Mouse (Mus musculus) embryonic facial prominence, embryonic 14.5 days (tissue): Measurements from ENCODE around the gene Lamc1. TPM values are rescaled to one million over a fixed set of nuclear protein-coding genes. Genes with fewer than 3 reads are reported as not detected.

ENCODE experiments used
- ATAC-seq: fragments of 200-750 bp; cut with Nextera tagmentation; 2 replicates; pipeline ENCODE4 v1.8.0; 2017; ENCODE audit warnings: low read depth, moderate number of reproducible peaks, moderate TSS enrichment
- DNase-seq: peaks from one replicate; pipeline ENCODE4 v3.0.0-alpha.2; 2015; ENCODE audit warnings: low spot score
- H3K27ac ChIP-seq: fragments of 300-500 bp; sonication (generic); replicated peaks from 2 replicates; pipeline ENCODE4 v1.5.1; 2014; ENCODE audit warnings: low read depth, mild to moderate bottlenecking, low read length, moderate library complexity
- H3K27me3 ChIP-seq: fragments of 300-500 bp; sonication (generic); replicated peaks from 2 replicates; pipeline ENCODE4 v1.6.1; 2014; ENCODE audit warnings: low read length; ENCODE audit not compliant: control insufficient read depth, insufficient read depth
- H3K36me3 ChIP-seq: fragments of 300-500 bp; sonication (generic); 2 replicates; pipeline ENCODE4 v1.6.1; 2014; ENCODE audit warnings: low read length, mixed read lengths; ENCODE audit not compliant: control insufficient read depth, insufficient read depth
- H3K4me1 ChIP-seq: fragments of 300-500 bp; sonication (generic); 2 replicates; pipeline ENCODE4 v1.6.1; 2014; ENCODE audit warnings: antibody characterized with exemption, low read length; ENCODE audit not compliant: control insufficient read depth, insufficient read depth
- H3K4me2 ChIP-seq: fragments of 300-500 bp; sonication (generic); 2 replicates; pipeline ENCODE4 v1.6.1; 2014; ENCODE audit warnings: low read depth, mild to moderate bottlenecking, low read length, moderate library complexity, mixed read lengths
- H3K4me3 ChIP-seq: fragments of 300-500 bp; sonication (generic); 2 replicates; pipeline ENCODE4 v1.5.1; 2014; ENCODE audit warnings: low read depth, mild to moderate bottlenecking, low read length
- H3K9ac ChIP-seq: fragments of 300-500 bp; sonication (generic); 2 replicates; pipeline ENCODE4 v1.6.1; 2014; ENCODE audit warnings: low read depth, mild to moderate bottlenecking, low read length, moderate library complexity, mixed read lengths
- H3K9me3 ChIP-seq: fragments of 300-500 bp; sonication (generic); 2 replicates; pipeline ENCODE4 v1.6.1; 2016; ENCODE audit warnings: low read length; ENCODE audit not compliant: control insufficient read depth
- WGBS: fragments of 180-500 bp; shearing (Covaris S2); extraction: QIAGEN DNeasy Blood & Tissue Kit; methylation state at CpG from one replicate; pipeline ENCODE4 v1.1.7; 2014; 5-methylcytosine and 5-hydroxymethylcytosine counted together
- polyA plus RNA-seq: library from polyadenylated mRNA; unstranded; fragments of >200 nt; fragmentation: Nextera tagmentation; extraction: Ambion mirVana; gene quantifications from 2 replicates; pipeline ENCODE4 v1.2.1, GENCODE M21; 2014

Lamc1 gene
- polyA plus RNA-seq, 1 experiment from 2014 or later = 98.5 TPM

DNA sequence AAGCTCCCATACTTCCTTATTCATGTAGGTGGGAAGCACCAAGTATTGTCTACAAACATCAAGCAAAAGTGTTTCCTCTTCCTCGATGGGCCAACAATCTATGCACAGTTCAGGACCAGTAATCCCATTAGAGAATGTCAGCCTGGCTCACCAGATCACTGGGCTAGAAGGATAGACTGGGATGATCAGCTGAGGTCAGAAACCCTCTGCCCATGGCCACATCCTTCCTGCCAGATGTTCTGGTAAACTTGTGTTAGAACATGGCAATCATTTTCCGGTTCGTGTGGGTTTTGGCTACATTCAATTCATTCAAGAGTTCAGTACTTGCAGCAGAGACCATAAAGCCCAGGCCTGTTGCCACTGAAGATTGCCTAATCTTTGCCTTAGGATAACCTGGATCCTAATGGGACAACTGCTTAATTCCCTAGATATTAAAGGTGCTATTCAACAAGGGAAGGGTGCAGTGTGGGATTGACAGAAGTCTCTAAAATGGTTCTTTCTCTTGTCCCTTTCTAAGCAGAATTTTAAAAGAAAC is 135.2 kb downstream of the Lamc1 start:
- H3K36me3 ChIP-seq = no peaks in the 10 kb centered on the region
- H3K9me3 ChIP-seq = no peaks in the 10 kb centered on the region
- DNase-seq (no peak), ATAC-seq (no peak)
- no peaks in the 10 kb centered on the region for H3K27me3 ChIP-seq
- H3K27ac ChIP-seq = no peak overlapping the region
- no peak overlapping the region for H3K4me2 ChIP-seq
- 71% methylated on average over 3 of the region's 3 CpGs for WGBS
- peaks cover 7% of the 10 kb centered on the region; the same call in 1 of the 2 replicates for H3K4me1 ChIP-seq
- no peak overlapping the region for H3K9ac ChIP-seq
- no peak overlapping the region for H3K4me3 ChIP-seq

DNA sequence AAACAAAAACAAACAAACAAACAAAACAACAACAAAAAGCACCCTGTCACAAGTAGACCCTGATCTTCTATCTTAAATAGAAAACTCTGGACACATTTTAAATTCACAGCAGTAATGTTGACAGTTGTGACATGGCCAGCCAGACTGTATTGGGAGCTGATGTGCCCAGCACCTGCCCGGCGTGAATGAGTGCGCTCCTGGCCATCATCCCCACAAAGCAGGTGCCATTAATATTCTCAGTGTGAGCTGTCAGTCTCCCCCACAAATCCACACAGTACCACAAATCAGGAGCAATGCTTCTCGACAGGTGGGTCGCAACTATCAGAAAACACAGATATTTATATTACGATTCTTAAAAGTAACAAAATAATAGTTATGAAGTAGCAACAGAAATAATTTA is 139.6 kb downstream of the Lamc1 start:
- Histone ChIP-seq H3K4me2 (no peak overlapping the region), H3K9me3 (no peaks in the 10 kb centered on the region), H3K27me3 (no peaks in the 10 kb centered on the region), H3K9ac (no peak overlapping the region), H3K27ac (no peak overlapping the region), H3K36me3 (no peaks in the 10 kb centered on the region), H3K4me3 (no peak overlapping the region), H3K4me1 (peaks cover 15% of the 10 kb centered on the region; the same call in 1 of the 2 replicates)
- no peak for ATAC-seq
- 85% methylated on average over 6 of the region's 6 CpGs for WGBS
- no peak for DNase-seq

DNA sequence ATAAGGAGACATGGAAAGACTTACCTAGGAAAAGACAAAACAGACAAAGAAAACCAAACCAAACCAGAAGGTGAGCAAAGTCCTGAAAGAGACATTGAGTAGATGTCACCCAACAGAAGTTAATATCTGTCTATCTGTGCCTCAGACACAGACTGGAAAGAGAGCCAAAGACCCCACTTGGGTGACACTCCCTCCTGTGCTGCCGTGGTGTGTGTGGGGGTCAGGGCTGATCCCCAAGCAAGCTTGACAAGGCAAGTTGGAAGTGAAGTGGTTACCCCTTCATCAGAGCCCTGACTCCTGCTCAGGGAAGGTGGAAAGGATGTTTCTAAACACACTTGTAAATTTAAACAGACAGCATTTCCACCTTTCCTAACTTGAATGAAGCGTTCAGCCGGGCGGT is 140.2 kb downstream of the Lamc1 start:
- Histone ChIP-seq H3K36me3 (no peaks in the 10 kb centered on the region), H3K9ac (no peak overlapping the region), H3K27me3 (0 out of 2 replicates have a peak, but pooled peaks cover under 1% of the 10 kb centered on the region), H3K4me2 (0 out of 2 replicates have a peak overlapping the region, but pooled peaks have one; percentile 20), H3K4me3 (no peak overlapping the region), H3K9me3 (no peaks in the 10 kb centered on the region), H3K4me1 (peaks cover 15% of the 10 kb centered on the region; the same call in 1 of the 2 replicates), H3K27ac (peak overlapping the region; percentile 63)
- ATAC-seq (no peak), DNase-seq (no peak)
- WGBS = 75% methylated on average over 4 of the region's 4 CpGs

DNA sequence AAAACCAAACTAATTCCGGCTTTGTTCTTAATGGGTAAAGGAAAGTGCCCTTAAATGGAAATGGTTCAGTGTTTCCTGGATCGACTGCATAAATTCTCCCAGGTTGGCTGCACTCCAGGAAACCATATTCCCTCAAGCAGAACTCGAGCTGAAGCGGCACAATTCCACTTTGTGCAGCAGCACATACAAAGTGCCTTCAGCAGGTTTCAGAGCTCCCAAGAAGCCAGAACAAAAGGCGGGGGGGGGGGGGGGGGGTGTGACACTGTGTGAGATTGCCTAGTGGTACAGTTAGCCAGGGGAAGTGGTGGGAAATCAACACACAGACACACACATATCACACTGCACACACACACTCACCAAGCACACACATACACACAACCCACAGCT is 140.7 kb downstream of the Lamc1 start:
- Histone ChIP-seq H3K27me3 (peaks cover 5% of the 10 kb centered on the region), H3K27ac (peak overlapping the region; percentile 63), H3K9me3 (no peaks in the 10 kb centered on the region), H3K4me2 (peak overlapping the region; percentile 20), H3K9ac (no peak overlapping the region), H3K4me1 (peaks cover 15% of the 10 kb centered on the region; the same call in 1 of the 2 replicates), H3K36me3 (no peaks in the 10 kb centered on the region), H3K4me3 (no peak overlapping the region)
- WGBS = 3% methylated on average over 4 of the region's 5 CpGs
- ATAC-seq (peak; percentile 67), DNase-seq (peak; percentile 94)

DNA sequence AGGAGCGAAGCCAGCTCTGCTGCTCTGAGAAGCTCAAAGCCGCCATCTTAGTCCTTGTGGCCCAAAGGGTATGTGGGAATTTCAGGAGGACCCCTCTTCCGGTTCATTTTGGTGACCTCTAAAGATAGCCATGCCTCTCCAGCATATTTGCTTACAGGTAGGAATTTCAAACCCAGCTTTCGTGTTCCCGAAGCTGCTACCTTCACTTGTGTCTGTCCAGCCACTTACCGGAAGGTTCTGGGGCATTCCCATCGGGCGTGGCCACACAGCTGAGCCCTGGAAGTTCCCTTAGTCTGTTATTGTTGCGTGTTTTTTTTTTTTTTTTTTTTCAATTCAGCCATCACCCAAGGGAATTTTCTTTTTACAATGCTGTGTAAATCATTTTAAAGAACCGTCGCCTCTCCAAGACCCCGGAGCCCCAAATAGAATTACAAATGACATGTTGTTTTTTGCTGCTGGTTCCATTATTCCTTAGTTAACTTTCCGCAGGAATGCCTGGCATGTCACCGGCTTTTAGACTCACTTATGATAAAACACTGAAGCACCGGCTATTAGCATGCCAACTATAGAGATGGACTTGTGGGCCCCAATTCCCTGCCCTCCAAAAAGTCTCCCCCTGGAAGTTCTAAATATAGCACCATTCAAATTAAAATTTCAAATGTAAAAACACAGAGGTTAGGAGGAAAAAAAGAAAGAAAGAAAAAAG is 141.2 kb downstream of the Lamc1 start:
- DNase-seq (no peak), ATAC-seq (0 out of 2 replicates have a peak, but pooled peaks have one; percentile 19)
- Histone ChIP-seq H3K9me3 (no peaks in the 10 kb centered on the region), H3K27me3 (peaks cover 10% of the 10 kb centered on the region), H3K36me3 (no peaks in the 10 kb centered on the region), H3K27ac (peak overlapping the region; percentile 61), H3K4me2 (peak overlapping the region; percentile 20), H3K4me1 (peaks cover 15% of the 10 kb centered on the region; the same call in 1 of the 2 replicates), H3K9ac (no peak overlapping the region), H3K4me3 (no peak overlapping the region)
- WGBS = 53% methylated on average over 15 of the region's 15 CpGs

DNA sequence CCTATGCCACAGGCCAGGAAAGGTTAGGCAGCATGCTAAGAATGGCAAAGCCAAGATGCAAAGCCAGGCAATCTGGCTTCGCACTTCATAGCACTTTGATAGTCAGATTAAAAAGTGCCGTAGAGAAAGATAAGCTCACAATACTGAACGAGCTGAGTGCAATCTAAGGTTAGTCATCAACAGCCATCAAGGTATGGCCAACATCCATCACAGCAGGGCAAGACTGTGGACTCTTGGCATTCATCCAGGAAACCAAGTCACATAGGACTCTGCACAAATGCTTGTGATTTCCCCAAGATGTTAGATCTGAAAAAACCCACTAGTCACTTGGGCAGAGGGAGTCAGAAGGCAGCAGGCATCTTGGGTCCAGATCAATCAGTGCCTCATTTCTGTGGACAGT is 144.5 kb downstream of the Lamc1 start:
- no peaks in the 10 kb centered on the region for H3K9me3 ChIP-seq
- peaks cover 26% of the 10 kb centered on the region for H3K27me3 ChIP-seq
- H3K27ac ChIP-seq = no peak overlapping the region
- H3K9ac ChIP-seq = no peak overlapping the region
- H3K4me1 ChIP-seq = peaks cover 19% of the 10 kb centered on the region
- no peak for DNase-seq
- no peak overlapping the region for H3K4me3 ChIP-seq
- H3K36me3 ChIP-seq = no peaks in the 10 kb centered on the region
- no peak for ATAC-seq
- 82% methylated on average over 3 of the region's 3 CpGs for WGBS
- H3K4me2 ChIP-seq = no peak overlapping the region

DNA sequence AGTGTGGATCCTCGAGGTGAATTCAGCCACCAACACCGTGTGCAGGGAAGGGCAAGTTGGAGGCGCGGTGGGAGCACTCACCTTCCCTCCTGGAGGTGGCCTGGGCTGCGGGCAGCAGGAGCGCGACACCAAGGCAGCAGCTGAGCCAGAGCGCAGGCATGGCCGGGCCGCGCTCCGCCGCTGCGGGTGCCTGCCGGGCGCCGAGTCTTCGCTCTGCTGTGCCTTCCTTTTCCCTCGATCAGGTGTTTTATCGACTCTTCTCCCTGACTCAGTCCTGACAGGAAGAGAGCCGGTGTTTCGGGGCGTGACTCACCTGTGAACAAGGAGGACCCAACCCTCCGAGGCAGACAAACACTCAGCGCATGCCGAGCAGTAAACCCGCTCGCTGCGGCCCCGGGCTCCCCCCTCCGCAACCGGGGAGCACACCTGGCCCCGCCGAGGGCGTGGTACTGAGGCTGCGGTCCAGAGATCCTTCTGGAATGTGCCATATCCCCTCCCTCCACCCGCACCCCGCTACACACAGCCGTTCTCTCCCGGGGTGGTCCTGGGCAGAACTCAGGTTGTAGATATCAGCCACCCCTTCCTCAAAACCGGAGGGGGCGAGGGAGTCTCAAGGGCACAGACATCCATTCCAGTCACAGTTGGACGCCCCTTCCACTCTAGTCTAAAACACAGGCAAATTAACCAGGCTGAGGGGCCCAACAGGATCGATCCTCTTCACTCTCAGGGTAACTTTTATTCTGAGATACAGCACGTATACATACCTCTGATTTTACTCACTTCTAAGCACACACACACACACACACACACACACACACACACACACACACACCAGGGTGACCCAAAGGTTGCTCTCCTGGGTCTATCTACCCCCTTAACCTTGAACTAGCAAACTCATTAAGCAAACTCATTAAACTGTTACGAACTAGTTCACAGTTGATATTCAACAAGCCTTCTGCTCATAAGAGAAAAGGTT is 146.5 kb downstream of the Lamc1 start, which contains the start of gene Lamc2:
Lamc2 (minus strand) TSS at position 620 of the 976 bp plus-strand sequence.
- Histone ChIP-seq H3K27ac (0 out of 2 replicates have a peak within 1 kb of the TSS, but pooled peaks have one; percentile 54), H3K4me3 (peak within 1 kb of the TSS; percentile 45), H3K4me1 (peaks cover 6% of the 10 kb centered on the region), H3K4me2 (peak within 1 kb of the TSS; percentile 88), H3K9ac (peak within 1 kb of the TSS; percentile 59), H3K9me3 (no peaks in the 10 kb centered on the region), H3K27me3 (peaks cover 26% of the 10 kb centered on the region), H3K36me3 (no peaks in the 10 kb centered on the region)
- ATAC-seq (peak; percentile 95), DNase-seq (peak; percentile 81)
- 5% methylated on average over 33 of the region's 46 CpGs for WGBS

DNA sequence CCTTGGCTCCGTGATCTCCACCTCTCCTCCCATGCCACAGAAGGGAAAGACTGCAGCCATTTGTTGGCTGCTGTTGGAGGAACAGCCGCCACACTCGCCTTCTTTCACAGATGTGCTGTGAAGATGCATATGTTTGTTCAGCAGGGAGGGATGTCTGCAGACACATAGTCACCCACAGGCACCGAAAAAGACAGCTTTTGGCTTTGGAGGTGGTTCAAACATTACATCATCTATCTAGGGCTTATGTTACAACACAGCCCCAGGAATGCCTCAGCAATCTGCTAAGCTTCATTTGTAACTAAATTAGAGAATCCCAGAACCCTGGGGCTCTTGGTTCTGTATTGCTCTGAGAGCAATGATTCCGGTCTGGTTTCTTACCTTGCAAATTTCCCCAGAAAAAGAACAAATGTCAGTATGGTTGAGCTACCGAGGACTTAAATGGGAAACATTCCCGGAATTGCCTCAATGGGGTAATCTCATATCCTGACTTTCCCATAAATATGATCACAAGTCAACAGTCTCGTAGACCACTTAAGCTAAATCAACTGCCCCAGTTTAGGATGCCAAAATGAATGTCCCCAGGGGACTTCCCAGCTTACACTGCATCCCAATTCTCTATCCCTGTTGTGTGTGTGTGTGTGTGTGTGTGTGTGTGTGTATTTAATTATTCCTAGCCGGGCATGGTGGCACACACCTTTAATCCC is 151.8 kb downstream of the Lamc1 start:
- peak overlapping the region; percentile 53 for H3K27ac ChIP-seq
- DNase-seq = peak; percentile 94
- WGBS = 30% methylated on average over 9 of the region's 9 CpGs

More for the DNA sequence above, 151.8 kb downstream of the Lamc1 start:
- no peak overlapping the region for H3K4me3 ChIP-seq
- no peak overlapping the region for H3K9ac ChIP-seq
- peaks cover 11% of the 10 kb centered on the region; the same call in 1 of the 2 replicates for H3K4me1 ChIP-seq
- H3K4me2 ChIP-seq = no peak overlapping the region
- no peaks in the 10 kb centered on the region for H3K9me3 ChIP-seq
- H3K36me3 ChIP-seq = no peaks in the 10 kb centered on the region
- ATAC-seq = peak; percentile 88
- peaks cover 10% of the 10 kb centered on the region for H3K27me3 ChIP-seq
